Mouse (Mus musculus) G1E (cell line): ENCODE data around the gene Larp6. TPM values are rescaled to one million over a fixed set of nuclear protein-coding genes. Genes with fewer than 3 reads are reported as not detected.

ENCODE experiments used
- ATAC-seq: 2 replicates; pipeline ENCODE4 v1.8.0; 2016; ENCODE audit warnings: mild to moderate bottlenecking; ENCODE audit not compliant: insufficient number of reproducible peaks, poor library complexity, low FRiP score, severe bottlenecking; ENCODE audit errors: extremely low read depth
- DNase-seq: peaks from one replicate; pipeline ENCODE4 v3.0.0; 2012; ENCODE audit warnings: low spot score
- H3K27me3 ChIP-seq: 2 replicates; pipeline ENCODE4 v1.6.1; 2012; ENCODE audit warnings: mild to moderate bottlenecking, low read length, inconsistent platforms; ENCODE audit not compliant: insufficient read depth
- H3K36me3 ChIP-seq: replicated peaks from 2 replicates; pipeline ENCODE3; 2012; ENCODE audit warnings: mild to moderate bottlenecking, inconsistent platforms
- H3K4me1 ChIP-seq: 2 replicates; pipeline ENCODE4 v1.6.1; 2012; ENCODE audit warnings: low read depth, low read length, inconsistent platforms, mixed read lengths; ENCODE audit not compliant: insufficient read depth
- H3K4me3 ChIP-seq: 2 replicates; pipeline ENCODE4 v1.5.1; 2012; ENCODE audit warnings: low read depth, mild to moderate bottlenecking, inconsistent platforms, low read length, moderate library complexity, mixed read lengths
- H3K9me3 ChIP-seq: replicated peaks from 2 replicates; pipeline ENCODE4 v1.6.1; 2012; ENCODE audit warnings: inconsistent platforms
- CTCF ChIP-seq: IDR thresholded peaks from 2 replicates; pipeline ENCODE4 v1.5.1; 2012; ENCODE audit warnings: low read depth, low read length, inconsistent platforms, mixed read lengths
- GATA1 ChIP-seq: IDR thresholded peaks from 2 replicates; pipeline ENCODE4 v1.6.1; 2012; ENCODE audit warnings: borderline replicate concordance, low read length, inconsistent platforms, mixed read lengths
- GATA2 ChIP-seq: IDR thresholded peaks from 2 replicates; pipeline ENCODE4 v1.6.1; 2012; ENCODE audit warnings: low read depth, low read length, inconsistent platforms, borderline replicate concordance
- POLR2AphosphoS5 ChIP-seq: IDR thresholded peaks from 2 replicates; pipeline ENCODE4 v1.6.1; 2012; ENCODE audit warnings: low read depth, low read length, inconsistent platforms; ENCODE audit not compliant: insufficient replicate concordance
- TAL1 ChIP-seq: conservative IDR thresholded peaks from 2 replicates; pipeline ENCODE4 v1.6.1; 2012; ENCODE audit warnings: low read depth, low read length, inconsistent platforms, mixed read lengths
- polyA plus RNA-seq: library from polyadenylated mRNA; stranded (reverse); fragments of >175 nt; gene quantifications from 2 replicates; pipeline ENCODE4 v1.2.3, GENCODE M21; 2012
- total RNA-seq, 2 experiments: library from RNA; stranded (forward) in 1 of 2; stranded (reverse) in 1 of 2; fragments of 200-1000 nt in 1 of 2; fragments of >200 nt in 1 of 2; fragmentation: Nextera tagmentation in 1 of 2; gene quantifications; 2 replicates each; pipeline ENCODE4 v1.2.3; 2014 to 2017

Gene Larp6
- total and polyA plus RNA-seq, 3 experiments, result not detected

- Histone ChIP-seq H3K4me1 (peaks cover 4% of the 10 kb centered on the region; the same call in 1 of the 2 replicates), H3K36me3 (no peaks in the 10 kb centered on the region), H3K4me3 (no peak overlapping the region), H3K9me3 (no peaks in the 10 kb centered on the region; the same call in 1 of the 2 replicates), H3K27me3 (peaks cover 8% of the 10 kb centered on the region)
- DNase-seq, result no peak
- no peak for ATAC-seq
- TF ChIP-seq GATA1 (no peak), TAL1 (no peak)
Measured at GRCm38 (mm10) chr9:60692624-60693023, 20.2 kb upstream of the Larp6 start.

- no peak for DNase-seq
- H3K4me1 ChIP-seq, result no peaks in the 10 kb centered on the region
Measured at GRCm38 (mm10) chr9:60693986-60694385, 18.8 kb upstream of the Larp6 start.

GRCm38 (mm10) chr9:60696271-60696985, 16.4 kb upstream of the Larp6 start:
- H3K36me3 ChIP-seq, result no peaks in the 10 kb centered on the region
- ATAC-seq (no peak), DNase-seq (no peak)
- H3K4me3 ChIP-seq, result no peak overlapping the region
- TF ChIP-seq POLR2AphosphoS5 (no peak), CTCF (no peak), GATA1 (no peak), GATA2 (no peak), TAL1 (no peak)
- H3K9me3 ChIP-seq, result no peaks in the 10 kb centered on the region
- no peaks in the 10 kb centered on the region for H3K4me1 ChIP-seq
- no peaks in the 10 kb centered on the region for H3K27me3 ChIP-seq

More at GRCm38 (mm10) chr9:60693986-60694385, 18.8 kb upstream of the Larp6 start:
- ATAC-seq, result no peak
- Histone ChIP-seq H3K9me3 (no peaks in the 10 kb centered on the region; the same call in 1 of the 2 replicates), H3K4me3 (no peak overlapping the region), H3K27me3 (no peaks in the 10 kb centered on the region; the same call in 1 of the 2 replicates), H3K36me3 (no peaks in the 10 kb centered on the region)
- TF ChIP-seq POLR2AphosphoS5 (no peak), CTCF (peak; percentile 31; the same call in 1 of the 2 replicates)

GRCm38 (mm10) chr9:60699581-60700231, 13.1 kb upstream of the Larp6 start:
- TF ChIP-seq GATA2, result no peak
- TF ChIP-seq TAL1, result no peak
- no peak for TF ChIP-seq POLR2AphosphoS5
- TF ChIP-seq GATA1, result no peak
- no peak for TF ChIP-seq CTCF
- Histone ChIP-seq H3K36me3 (no peaks in the 10 kb centered on the region), H3K4me1 (no peaks in the 10 kb centered on the region), H3K9me3 (no peaks in the 10 kb centered on the region), H3K4me3 (no peak overlapping the region), H3K27me3 (no peaks in the 10 kb centered on the region)
- ATAC-seq, result no peak
- no peak for DNase-seq

GRCm38 (mm10) chr9:60707594-60707993, 5.2 kb upstream of the Larp6 start:
- TF ChIP-seq TAL1 (no peak), CTCF (no peak), GATA2 (no peak), GATA1 (no peak), POLR2AphosphoS5 (no peak)
- ATAC-seq, result no peak
- no peak for DNase-seq
- Histone ChIP-seq H3K36me3 (no peaks in the 10 kb centered on the region), H3K4me1 (no peaks in the 10 kb centered on the region), H3K9me3 (no peaks in the 10 kb centered on the region), H3K27me3 (no peaks in the 10 kb centered on the region), H3K4me3 (no peak overlapping the region)

GRCm38 (mm10) chr9:60708606-60709005, 4.2 kb upstream of the Larp6 start:
- ATAC-seq (no peak), DNase-seq (no peak)
- Histone ChIP-seq H3K9me3 (no peaks in the 10 kb centered on the region), H3K27me3 (no peaks in the 10 kb centered on the region), H3K4me3 (no peak overlapping the region), H3K4me1 (no peaks in the 10 kb centered on the region), H3K36me3 (no peaks in the 10 kb centered on the region)
- TF ChIP-seq TAL1, result no peak
- TF ChIP-seq POLR2AphosphoS5, result no peak
- no peak for TF ChIP-seq GATA1
- TF ChIP-seq CTCF, result no peak
- TF ChIP-seq GATA2, result no peak
